Mouse (Mus musculus) liver, adult 2 months (tissue): Measurements from ENCODE around the gene Ubac2.

Experiments
- CTCF ChIP-seq: fragments of 200-500 bp; IDR thresholded peaks from 2 replicates; pipeline ENCODE4 v1.5.1; 2011; ENCODE audit warnings: low read depth, low read length, control low read depth
- POLR2A ChIP-seq: fragments of 200-500 bp; IDR thresholded peaks from 2 replicates; pipeline ENCODE4 v1.6.1; 2011; ENCODE audit warnings: low read length, control low read depth; ENCODE audit not compliant: insufficient read depth; ENCODE audit errors: extremely low read depth

- no peak for TF ChIP-seq POLR2A
- TF ChIP-seq CTCF = no peak
Observed at GRCm38 (mm10) chr14:121967095-121967494, 88.7 kb downstream of the Ubac2 start.
